Mouse (Mus musculus): Measurements from ENCODE around the gene Mpst.

Gene Mpst

DNA sequence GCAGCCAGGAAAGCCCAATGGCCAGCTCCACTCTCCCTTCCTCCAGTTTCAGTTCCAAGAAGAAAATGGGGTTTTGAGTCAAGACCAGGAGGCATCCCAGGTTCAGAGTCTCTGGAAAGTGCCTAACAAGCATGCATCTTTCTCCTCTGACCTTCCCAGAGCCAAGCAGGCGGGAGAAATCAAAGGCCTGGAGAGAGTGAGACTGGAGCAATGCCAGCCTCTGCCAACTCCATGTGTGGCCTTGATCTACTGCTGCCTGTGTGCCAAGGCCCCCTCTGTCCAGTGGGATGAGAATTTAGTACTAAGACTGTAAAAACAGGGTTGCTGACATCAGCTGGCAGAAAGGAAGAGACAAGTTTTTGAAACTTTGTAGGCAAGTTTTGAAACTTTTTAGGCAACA lies 2.3 kb upstream of the Mpst start:
- no peak for DNase-seq (ENCODE audit: low read depth, low spot score)

DNA sequence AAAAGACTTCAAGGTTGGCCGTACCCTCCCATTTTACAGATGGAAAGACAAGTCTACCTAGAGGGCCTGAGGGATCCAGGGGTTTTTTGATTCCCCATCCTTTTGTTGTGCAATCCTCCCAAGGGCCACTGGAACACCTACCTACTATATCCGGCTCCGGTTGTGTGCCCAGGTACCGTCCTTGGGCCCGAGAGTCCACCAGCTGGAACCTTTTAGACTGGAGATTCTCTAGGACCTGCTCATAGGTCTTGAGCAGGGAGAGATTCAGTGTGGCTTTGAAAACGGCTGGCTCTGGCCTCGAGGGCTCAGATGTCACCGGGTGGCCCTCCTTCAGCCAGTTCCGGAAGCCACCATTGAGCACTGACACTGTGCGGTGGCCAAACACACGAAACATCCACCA lies 1.1 kb upstream of the Mpst start:
- DNase-seq (ENCODE audit: low read depth, low spot score): no peak

DNA sequence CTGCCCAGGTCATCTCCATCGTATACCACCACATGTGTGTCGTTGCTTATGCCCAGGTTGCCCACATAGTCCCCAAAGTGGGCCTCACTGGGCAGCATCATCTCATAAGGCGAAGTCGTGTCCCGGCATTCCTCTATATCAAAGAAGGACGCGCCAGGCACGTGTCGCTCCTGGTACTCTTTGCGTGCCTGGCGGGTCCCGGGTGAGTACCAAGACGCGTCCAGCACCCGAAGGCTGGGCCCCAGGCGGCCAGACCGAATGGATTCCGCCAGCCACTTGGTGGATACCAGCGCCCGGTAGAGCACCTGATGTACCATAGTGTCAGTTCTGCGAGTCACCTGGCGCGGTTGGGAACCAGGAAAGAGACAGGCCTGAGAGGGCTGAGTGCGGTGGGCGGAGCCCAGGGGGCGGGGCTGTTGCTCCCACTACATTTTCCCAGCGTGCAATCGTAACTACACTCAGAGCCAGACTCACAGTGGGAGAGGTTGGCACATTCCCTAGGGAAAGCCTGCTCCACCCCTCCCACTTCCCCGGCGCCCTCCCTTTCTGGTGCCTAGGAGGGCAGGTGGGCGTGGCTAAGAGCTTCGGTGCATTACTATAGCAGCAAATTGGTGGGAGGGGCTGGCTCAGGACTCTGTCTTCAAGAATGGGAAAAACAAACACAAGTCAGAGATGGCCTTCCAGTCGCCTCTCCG lies 552 bp upstream of the Mpst start, which contains the start of gene Tst:
Gene Tst (minus strand): TSS at position 391 of the 695 bp plus-strand sequence.
- DNase-seq (ENCODE audit: low read depth, low spot score): peak; percentile 94

DNA sequence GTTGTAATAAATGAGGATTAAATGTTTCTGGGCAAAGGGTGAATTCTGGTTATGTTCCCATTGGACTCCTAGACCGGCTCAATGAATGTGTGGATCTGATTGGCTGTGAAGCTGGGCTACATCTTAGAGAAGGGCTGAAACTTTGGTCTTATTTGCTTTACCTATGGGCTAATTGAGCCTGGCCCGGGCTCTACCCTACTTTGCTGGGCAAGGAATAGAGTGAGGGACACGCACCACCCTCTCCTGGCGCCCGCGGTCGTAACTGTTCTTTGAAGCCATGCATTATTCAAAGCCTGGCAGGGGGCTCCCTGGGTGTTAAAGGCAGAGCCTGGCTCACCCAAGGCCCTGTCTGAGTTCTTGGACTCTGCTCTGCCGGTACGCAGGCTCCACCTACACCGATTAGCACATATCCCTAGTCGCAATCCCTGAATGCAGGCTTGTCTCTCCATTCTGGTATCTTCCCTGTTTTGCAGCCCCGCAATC lies 3.4 kb downstream of the Mpst start:
- no peak for DNase-seq (ENCODE audit: low read depth, low spot score)

DNA sequence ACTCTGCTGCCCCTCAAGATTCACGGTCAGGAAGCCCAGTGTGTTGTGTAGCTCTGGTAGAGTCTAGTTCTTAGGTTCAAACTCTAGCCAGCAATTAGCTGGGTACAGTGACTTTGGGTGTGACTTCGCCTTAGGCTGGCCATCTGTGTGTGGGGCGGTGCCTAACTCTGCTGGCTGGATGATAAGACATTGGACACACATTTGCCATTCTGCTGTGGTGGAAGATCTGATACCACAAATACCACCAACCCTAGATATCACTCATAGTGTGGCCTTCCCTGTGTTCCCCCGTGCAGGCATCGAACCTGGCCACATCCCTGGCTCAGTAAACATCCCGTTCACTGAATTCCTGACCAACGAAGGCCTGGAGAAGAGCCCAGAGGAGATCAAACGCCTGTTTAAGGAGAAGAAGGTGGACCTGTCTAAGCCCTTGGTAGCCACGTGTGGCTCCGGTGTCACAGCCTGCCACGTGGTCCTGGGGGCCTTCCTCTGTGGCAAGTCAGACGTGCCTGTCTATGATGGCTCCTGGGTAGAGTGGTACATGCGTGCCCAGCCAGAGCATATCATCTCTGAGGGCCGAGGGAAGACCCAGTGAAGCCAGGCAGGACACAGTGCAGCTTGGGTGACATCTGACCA lies 7.0 kb downstream of the Mpst start:
- DNase-seq (ENCODE audit: low read depth, low spot score): no peak

DNA sequence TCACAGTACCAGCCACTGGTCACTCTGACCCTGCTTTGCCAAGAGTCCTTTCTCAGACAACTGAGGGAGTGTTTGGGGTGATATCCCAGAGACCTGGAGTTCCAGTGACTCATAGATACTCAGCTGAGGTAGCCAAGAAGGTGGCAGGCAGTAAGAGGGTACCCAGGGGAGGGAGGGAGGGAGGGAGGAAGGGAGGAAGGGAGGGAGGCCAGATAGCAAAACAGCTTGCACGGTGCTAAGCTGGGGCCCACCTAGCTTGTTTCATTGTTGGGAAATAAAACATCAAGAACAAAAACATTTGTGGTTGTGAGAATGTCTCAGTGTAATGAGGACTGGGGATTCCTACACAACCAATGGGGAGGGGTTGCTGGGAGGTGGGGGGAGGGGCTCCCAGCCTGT lies 7.5 kb downstream of the Mpst start:
- DNase-seq (ENCODE audit: low read depth, low spot score): no peak

DNA sequence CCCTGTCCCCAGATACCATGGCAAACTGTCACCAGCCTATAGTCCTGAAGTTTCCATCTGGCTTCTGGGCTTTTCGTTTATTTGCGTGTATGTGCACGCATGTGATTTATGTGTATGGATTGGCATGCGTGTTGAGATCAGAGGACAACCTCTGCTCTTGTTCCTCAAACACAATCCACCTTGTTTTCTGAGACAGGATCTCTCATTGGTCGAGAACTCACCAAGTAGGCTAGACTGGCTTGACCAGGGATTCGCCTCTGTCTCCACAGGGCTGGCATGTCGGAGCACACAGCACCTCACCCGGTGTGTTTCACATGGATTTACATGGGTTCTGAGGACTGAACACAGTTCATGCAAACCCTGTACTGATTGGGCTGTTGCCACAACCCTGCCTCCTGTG lies 7.9 kb downstream of the Mpst start:
- DNase-seq (ENCODE audit: low read depth, low spot score): no peak

DNA sequence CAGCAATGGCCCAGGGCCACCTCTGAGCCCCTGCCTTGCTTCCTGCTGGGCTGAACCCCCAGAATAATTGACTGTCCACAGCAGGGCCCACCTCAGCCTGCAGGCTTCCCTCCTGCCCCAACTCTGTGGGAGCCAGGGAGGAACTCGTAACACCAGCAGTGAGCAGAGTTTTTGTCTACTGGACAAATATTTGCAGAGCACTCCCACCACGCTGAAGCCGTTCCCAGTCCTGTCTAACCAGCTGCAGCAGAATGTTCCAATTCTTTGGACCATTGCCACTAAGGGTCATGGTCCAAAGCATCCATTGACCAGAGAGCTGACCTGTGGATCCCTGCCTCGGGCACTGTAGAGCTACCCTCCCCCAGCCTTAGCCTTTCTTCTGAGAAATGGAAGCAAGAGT lies 10.7 kb downstream of the Mpst start:
- no peak for DNase-seq (ENCODE audit: low read depth, low spot score)

DNA sequence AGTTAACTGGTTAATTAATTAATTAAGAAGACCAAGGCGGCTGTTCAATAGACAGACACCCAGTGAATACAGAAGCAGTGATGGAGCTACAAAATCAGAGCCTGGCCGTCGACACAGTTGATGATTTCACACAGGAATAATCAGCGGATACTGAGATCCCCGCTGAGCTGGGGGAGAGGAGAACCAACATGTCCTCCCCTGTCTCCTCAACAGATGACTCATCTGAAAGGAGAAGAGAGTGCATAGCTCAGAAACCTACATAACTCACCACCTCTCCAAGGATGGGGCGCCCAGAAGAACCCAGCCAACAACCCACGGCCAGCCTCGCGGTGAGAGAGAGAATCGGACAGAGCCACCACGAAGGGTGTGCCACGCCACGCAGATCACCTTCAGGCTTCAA lies 14.2 kb downstream of the Mpst start:
- peak; percentile 54 for DNase-seq (ENCODE audit: low read depth, low spot score)

DNA sequence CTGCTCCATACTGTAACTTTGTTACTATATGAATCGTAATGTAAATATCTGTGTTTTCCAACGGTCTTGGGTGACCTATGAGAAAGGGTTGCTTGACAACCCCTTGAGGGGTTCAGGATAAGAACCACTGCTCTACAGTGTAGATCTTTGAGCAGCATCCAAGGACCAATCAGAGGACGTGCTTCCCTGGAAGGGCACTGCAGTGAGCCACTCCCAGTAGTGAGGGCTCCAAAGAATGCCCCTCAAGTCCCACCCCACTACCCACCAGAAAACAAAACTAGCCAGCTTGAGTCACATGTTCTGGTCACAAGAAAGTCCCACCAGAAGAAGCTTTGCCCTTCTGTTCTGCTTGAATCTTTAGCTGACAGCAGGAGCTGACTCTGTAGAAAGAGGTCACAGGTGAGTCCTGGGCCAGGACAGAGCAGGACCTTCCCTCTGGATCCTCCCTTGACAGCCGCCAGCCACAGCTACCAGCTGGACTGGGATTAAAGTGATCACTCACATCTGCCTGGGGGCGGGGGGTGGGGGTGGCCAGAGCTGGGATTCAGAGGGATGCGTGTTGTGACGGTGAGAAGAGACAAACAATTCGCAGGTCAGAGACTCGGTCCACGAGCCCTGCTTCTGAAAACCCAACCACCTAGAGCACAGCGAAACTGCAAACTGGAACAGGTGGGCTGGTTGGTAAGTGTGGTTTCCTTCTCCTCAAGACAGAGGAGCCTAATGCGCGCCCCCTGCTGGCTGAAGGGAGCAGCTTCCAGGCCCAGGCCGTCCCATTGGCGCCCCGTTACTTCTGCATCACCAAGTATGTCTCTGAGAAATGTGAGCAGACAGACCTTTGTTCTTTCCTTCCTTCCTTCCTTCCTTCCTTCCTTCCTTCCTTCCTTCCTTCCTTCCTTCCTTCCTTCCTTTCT lies 16.1 kb downstream of the Mpst start:
- DNase-seq (ENCODE audit: low read depth, low spot score): peak; percentile 88

DNA sequence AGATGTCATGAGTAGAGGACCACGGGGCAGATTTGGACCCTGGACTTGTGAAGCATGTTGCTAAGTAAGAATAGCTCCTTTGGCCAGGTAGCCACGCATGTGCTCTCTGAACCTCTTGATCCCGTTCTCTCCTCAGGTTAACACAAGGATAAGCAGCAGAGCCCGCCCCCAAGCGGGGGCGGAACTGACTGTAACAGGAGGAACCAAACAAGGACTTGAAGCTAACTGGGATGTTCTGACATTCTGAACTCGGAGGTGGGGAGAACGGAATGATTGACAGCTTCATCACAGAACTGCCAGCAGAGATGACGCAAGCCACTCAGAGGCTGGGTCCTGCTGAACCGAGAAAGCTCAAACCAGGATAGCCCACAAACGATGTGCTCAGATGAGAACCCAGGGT lies 18.3 kb downstream of the Mpst start:
- DNase-seq (ENCODE audit: low read depth, low spot score): peak; percentile 45

DNA sequence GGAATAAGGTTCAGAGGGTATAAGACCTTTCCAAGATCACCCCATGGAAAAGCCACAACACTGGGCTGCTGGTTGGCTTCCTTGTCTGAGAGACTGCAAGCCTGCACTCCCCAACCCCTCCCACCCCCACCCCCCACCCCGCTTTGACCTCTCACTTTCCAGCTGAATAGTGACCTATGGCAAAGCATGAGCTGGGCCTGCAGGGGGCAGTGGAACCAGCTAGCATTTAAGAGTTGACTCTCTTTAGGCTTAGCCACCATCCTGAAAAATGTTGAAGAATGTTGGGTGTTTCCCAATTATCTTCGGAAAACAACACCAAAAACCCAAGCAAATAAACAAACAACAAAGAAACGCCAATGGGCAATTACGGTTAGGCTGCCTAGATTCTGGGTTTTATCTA lies 19.0 kb downstream of the Mpst start:
- DNase-seq (ENCODE audit: low read depth, low spot score): no peak

DNA sequence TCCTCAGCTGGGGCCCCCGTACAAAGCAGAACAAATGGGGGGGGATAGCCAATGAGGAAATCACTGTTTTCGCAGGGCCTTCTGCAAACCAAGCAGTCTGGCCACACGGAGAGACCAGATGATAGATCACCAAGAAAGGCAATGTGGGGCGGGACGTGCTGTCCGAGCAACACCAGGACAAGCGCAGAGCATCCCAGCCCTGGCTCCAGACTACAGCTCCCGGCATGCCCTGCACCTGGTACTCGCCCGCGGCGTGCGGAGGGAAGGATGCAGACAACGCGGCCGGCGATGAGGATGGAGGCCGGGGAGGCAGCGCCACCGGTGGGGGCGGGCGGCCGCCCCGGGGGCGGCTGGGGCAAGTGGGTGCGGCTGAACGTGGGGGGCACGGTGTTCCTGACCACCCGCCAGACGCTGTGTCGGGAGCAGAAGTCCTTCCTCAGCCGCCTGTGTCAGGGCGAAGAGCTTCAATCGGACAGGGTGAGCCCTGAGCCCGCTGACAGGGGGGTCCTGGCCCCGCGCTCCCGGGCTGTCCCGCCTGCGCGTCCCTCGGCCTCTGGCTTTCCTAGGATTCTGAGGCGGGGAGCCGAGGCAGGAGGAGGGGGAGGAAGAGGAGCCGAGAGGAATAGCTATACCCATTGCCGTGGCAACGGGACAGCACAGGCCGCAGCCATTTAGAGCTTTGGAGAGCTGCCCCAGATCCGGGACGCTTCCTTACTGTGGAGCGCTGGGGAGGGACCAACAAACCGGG lies 22.3 kb downstream of the Mpst start, which contains the start of gene Kctd17:
Gene Kctd17 (plus strand): TSS at position 174 of the 748 bp plus-strand sequence.
- DNase-seq (ENCODE audit: low read depth, low spot score): peak; percentile 95

DNA sequence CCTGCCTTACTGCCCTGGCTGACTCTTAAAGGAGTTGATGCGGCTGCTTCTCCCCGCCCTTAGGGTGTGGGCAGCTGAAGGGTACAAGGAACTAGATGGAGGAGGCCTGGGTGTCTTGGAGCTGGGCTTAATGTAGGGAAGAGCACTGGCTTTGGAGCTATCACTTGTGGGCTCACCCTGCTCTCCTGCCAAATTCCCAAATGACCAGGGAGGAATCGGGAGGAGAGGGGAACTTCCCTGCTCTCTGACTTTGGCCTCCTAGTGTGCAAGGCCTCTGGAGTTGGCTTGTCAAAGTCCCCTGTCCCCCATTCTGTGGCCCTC lies 22.9 kb downstream of the Mpst start:
- DNase-seq (ENCODE audit: low read depth, low spot score): no peak

DNA sequence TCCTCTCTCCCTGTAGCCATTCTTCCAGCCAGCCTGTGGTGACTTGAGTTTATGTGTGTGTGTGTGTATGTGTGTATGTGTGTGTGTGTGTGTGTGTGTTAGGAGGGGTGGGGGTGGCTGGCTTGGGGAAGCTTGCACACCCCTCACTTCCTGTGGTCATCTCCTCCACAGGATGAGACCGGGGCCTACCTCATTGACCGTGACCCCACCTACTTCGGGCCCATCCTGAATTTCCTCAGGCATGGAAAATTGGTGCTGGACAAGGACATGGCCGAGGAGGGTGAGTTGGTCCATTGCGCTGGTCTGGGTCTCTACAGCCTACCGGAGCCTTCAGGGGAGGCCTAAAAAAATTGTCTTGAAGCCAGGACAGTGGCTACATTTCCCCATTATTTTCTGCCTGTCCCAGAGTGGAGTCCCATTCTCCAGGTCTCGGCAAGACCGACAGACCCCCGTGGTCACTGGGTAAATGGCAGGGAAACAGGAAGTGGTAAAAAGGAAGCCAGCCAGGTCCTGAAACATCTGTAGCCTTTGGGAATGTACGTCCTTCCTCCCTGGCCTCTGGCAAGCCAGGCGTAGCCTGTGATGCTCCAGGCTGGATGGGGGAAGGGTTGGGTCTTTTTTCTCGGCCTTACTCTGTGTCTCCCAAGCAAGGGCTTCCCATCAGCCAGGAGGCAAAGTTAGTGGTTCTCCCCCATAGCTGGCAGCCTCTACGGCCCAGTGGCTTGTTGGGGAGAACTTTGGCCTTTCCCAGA lies 23.8 kb downstream of the Mpst start:
- DNase-seq (ENCODE audit: low read depth, low spot score): no peak

DNA sequence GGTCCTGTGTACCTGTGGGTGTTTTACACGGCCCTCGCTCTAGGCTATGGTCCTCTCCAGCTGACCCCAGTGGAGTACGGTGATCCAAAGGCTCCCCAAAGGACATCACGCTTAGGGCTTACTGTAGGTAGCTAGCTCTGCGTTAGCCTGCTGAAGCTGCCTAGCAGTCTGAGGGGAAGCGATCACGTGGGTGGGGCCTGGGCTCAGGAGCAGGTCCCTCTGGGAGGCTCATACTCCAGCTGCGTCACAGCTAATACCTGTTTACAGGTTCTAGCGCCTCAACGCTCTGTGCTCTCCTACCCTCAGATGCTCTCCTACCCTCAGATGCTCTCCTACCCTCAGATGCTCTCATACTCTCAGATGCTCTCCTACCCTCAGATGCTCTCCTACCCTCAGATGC lies 24.7 kb downstream of the Mpst start:
- no peak for DNase-seq (ENCODE audit: low read depth, low spot score)

DNA sequence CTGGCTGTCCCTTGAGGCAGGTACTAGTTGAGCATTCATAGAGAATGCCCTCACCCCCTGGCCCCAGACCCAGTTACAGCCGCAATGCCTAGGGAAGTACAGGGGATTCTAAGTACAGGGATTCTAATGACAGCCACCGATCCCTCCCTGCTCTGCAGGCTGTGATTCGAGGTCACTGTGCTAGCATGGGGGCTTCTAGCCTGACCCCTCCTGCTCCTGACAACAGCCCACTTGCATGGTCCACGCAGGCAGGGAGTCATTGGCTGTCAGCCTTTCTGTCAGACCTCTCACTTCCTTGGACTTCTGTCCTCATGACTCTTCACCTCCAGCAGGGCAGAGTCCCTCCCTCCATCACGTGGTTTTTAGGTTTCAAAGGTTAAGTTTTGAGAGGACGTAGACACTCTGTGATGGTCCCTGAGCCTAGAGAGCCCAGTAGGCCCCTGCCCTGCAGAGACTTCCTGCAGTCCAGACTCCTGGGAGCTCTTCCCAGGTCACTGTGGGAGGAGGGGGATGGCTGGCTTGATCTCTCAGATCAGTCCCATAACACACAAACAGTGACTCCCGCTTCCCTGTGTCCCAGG lies 25.4 kb downstream of the Mpst start:
- DNase-seq (ENCODE audit: low read depth, low spot score): no peak

DNA sequence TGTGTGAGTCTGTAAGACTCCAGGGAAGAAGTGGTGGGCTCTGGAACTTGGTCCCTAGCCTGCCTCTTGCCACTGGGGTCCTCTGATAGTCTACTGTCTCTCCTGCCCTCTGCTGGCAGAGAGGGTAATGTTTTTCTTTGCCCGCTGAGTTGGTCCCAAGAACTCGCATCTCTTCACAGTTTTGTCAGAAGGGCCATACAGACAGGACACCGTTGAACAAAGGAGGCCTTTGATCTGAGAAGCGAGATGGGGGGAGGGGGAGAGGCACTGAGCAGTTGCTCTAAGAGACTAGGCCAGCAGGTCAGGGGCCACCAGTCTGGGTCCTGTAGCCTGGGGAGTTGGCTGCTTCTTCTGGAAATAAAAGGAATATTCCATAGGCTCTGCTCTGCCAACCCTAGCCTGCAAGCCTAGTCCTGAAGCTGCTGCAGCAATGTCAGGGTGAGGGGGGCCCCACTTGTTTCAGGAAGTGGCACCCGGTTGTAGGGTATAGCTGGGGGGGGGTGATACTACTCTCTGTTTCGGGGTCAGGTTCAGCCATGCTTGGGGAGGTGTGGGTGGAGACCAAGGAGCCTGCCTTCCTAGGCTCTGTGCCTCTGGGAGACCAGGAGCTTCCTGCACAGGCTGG lies 28.8 kb downstream of the Mpst start:
- peak; percentile 73 for DNase-seq (ENCODE audit: low read depth, low spot score)

DNA sequence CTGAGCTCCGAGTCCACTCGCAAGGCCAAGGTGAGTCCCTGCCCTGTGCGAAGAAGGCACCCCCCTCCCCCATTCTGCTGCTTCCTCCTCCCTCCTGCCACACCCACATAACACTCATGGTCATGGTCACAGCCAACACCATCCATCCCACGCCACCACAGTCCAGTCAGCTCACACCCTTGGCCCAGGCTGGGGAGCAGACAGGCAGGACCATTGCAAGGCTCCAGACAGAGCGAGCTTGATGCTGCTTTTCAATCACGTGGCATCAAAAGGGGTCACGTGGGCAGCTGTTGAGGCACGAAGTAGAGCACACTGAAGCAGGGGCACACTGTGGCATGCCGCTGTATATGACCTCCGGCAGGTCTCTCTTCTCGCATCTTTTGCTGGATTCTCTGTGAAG lies 29.5 kb downstream of the Mpst start:
- DNase-seq (ENCODE audit: low read depth, low spot score): peak; percentile 49
